Mouse (Mus musculus): ENCODE results near the gene Rai1. TPM values are rescaled to one million over a fixed set of nuclear protein-coding genes. Genes with fewer than 3 reads are reported as not detected.

The Rai1 gene
- polyA plus RNA-seq, 1 experiment = 123 TPM

DNA sequence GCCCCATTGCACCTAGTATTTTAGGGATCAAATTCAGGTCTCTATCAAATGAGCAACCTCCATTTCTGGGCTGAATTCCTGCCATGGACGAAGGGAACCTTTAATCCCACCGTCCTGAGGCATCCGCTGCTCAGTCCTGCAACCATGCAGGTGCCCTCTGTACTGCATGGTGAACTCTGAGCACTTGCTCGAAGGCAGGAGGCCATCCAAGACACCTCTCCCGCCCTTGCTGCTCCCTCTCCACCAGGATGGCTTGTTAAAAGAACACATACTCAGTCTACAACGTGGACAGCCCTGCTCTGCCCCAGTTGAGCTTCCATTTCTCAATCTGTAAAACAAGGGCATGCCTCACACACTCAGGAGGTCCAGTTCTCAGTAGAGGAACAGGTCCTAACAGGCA lies 103.4 kb downstream of the Rai1 start:
- WGBS = 56% methylated on average over 6 of the region's 6 CpGs
- TF ChIP-seq POLR2A (IDR thresholded peaks at IDR 0.05; ENCODE audit: insufficient read depth, low read depth, low read length) = no peak
- no peak for TF ChIP-seq CTCF (IDR thresholded peaks at IDR 0.05; ENCODE audit: insufficient read depth, low read depth, low read length)
- Histone ChIP-seq H3K27ac (ENCODE audit: insufficient read depth, low read depth, low read length) (no peak overlapping the region), H3K4me1 (ENCODE audit: control insufficient read depth, insufficient read depth, low read length) (peaks cover 40% of the 10 kb centered on the region), H3K4me3 (ENCODE audit: insufficient read depth, low read depth, low read length) (peak overlapping the region; percentile 47; the same call in 1 of the 2 replicates)

DNA sequence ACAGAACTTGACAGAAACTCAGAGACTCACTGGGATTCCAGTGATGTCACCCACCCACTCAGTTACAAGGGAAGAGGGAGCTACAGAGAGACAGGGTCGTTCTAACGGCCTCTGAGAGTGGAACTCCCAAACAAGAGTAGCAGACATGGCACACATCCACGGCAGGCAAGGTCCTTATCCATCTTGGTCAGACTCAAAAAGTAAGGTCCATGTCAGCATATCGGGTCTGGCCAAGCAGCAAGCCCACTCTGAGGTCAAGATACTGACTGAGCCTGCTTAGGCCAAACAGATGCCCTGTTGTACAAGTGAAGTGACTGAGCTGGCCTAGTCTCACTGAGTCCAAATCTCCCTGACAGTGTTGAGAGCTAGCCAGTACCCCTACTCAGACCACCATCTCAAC lies 103.9 kb downstream of the Rai1 start:
- TF ChIP-seq POLR2A (IDR thresholded peaks at IDR 0.05; ENCODE audit: insufficient read depth, low read depth, low read length) (no peak), CTCF (IDR thresholded peaks at IDR 0.05; ENCODE audit: insufficient read depth, low read depth, low read length) (no peak)
- Histone ChIP-seq H3K27ac (ENCODE audit: insufficient read depth, low read depth, low read length) (peak overlapping the region; percentile 30; the same call in 1 of the 2 replicates), H3K4me1 (ENCODE audit: control insufficient read depth, insufficient read depth, low read length) (peaks cover 44% of the 10 kb centered on the region), H3K4me3 (ENCODE audit: insufficient read depth, low read depth, low read length) (peak overlapping the region; percentile 47)
- 28% methylated on average over 4 of the region's 4 CpGs for WGBS

GRCm38 (mm10) chr11:60209217-60209932 lies 104.6 kb downstream of the Rai1 start:
- H3K27ac ChIP-seq (ENCODE audit: insufficient read depth, low read depth, low read length) = peak overlapping the region; percentile 54; the same call in 1 of the 2 replicates
- H3K4me3 ChIP-seq (ENCODE audit: insufficient read depth, low read depth, low read length) = peak overlapping the region; percentile 47
- peaks cover 44% of the 10 kb centered on the region for H3K4me1 ChIP-seq (ENCODE audit: control insufficient read depth, insufficient read depth, low read length)
- TF ChIP-seq CTCF (IDR thresholded peaks at IDR 0.05; ENCODE audit: insufficient read depth, low read depth, low read length) = no peak
- no peak for TF ChIP-seq POLR2A (IDR thresholded peaks at IDR 0.05; ENCODE audit: insufficient read depth, low read depth, low read length)
- WGBS = 41% methylated on average over 7 of the region's 7 CpGs

- peaks cover 44% of the 10 kb centered on the region for H3K4me1 ChIP-seq (ENCODE audit: control insufficient read depth, insufficient read depth, low read length)
- peak overlapping the region; percentile 54 for H3K27ac ChIP-seq (ENCODE audit: insufficient read depth, low read depth, low read length)
- peak overlapping the region; percentile 47 for H3K4me3 ChIP-seq (ENCODE audit: insufficient read depth, low read depth, low read length)
- no peak for TF ChIP-seq CTCF (IDR thresholded peaks at IDR 0.05; ENCODE audit: insufficient read depth, low read depth, low read length)
- TF ChIP-seq POLR2A (IDR thresholded peaks at IDR 0.05; ENCODE audit: insufficient read depth, low read depth, low read length) = no peak
- 19% methylated on average over 2 of the region's 2 CpGs for WGBS
Observed at GRCm38 (mm10) chr11:60209933-60210249, 105.1 kb downstream of the Rai1 start.

GRCm38 (mm10) chr11:60210305-60210724 lies 105.5 kb downstream of the Rai1 start:
- peak overlapping the region; percentile 54 for H3K27ac ChIP-seq (ENCODE audit: insufficient read depth, low read depth, low read length)
- H3K4me1 ChIP-seq (ENCODE audit: control insufficient read depth, insufficient read depth, low read length) = peaks cover 44% of the 10 kb centered on the region
- TF ChIP-seq POLR2A (IDR thresholded peaks at IDR 0.05; ENCODE audit: insufficient read depth, low read depth, low read length) (peak; percentile 56), CTCF (IDR thresholded peaks at IDR 0.05; ENCODE audit: insufficient read depth, low read depth, low read length) (no peak)
- 1% methylated on average over 47 of the region's 47 CpGs for WGBS
- H3K4me3 ChIP-seq (ENCODE audit: insufficient read depth, low read depth, low read length) = peak overlapping the region; percentile 47

DNA sequence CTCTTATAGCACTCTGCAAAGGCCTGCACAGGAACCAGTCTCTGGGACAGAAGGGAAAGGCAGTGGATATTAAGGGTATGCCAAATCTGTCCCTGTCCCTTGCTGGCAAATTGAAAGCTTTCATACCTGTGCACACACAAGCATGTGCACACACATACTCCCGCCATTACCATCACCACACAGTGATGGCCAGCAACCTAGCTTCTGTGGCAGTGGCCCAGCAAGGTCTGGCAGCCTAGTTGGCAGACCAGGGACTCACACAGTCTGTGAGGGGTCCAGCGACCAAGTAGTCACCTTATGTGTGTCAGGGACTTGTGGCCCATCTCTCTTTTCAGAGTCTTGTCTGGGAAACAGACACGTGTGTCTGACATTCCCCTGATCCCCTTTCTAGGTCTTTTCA lies 106.3 kb downstream of the Rai1 start:
- no peak overlapping the region for H3K4me3 ChIP-seq (ENCODE audit: insufficient read depth, low read depth, low read length)
- WGBS = 59% methylated on average over 3 of the region's 3 CpGs
- no peak overlapping the region for H3K27ac ChIP-seq (ENCODE audit: insufficient read depth, low read depth, low read length)
- TF ChIP-seq POLR2A (IDR thresholded peaks at IDR 0.05; ENCODE audit: insufficient read depth, low read depth, low read length) (no peak), CTCF (IDR thresholded peaks at IDR 0.05; ENCODE audit: insufficient read depth, low read depth, low read length) (no peak)
- H3K4me1 ChIP-seq (ENCODE audit: control insufficient read depth, insufficient read depth, low read length) = peaks cover 40% of the 10 kb centered on the region

DNA sequence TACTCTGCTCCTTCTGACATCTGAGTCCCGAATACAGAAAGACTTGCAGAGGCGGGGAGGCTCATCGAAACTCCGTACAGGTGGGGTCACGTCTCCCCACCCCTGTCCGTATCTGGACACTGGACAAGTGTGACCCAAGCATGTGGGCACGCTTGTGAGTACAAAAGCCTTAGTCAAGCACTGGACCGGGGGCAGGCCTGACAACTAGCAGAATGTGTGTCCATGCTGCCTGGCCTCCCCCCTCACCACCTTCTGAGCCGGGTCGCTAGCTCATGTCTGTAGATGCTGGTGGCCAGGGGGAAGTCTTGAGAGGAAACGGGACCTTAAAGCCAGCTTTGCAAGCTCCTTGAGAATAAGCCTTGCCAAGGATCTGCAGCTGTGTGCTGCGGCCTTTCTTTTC lies 106.9 kb downstream of the Rai1 start:
- no peak overlapping the region for H3K4me3 ChIP-seq (ENCODE audit: insufficient read depth, low read depth, low read length)
- H3K27ac ChIP-seq (ENCODE audit: insufficient read depth, low read depth, low read length) = no peak overlapping the region
- TF ChIP-seq CTCF (IDR thresholded peaks at IDR 0.05; ENCODE audit: insufficient read depth, low read depth, low read length) = no peak
- 67% methylated on average over 12 of the region's 12 CpGs for WGBS
- peaks cover 40% of the 10 kb centered on the region for H3K4me1 ChIP-seq (ENCODE audit: control insufficient read depth, insufficient read depth, low read length)

- Histone ChIP-seq H3K27ac (ENCODE audit: insufficient read depth, low read depth, low read length) (no peak overlapping the region), H3K4me3 (ENCODE audit: insufficient read depth, low read depth, low read length) (no peak overlapping the region), H3K4me1 (ENCODE audit: control insufficient read depth, insufficient read depth, low read length) (peaks cover 37% of the 10 kb centered on the region)
- TF ChIP-seq POLR2A (IDR thresholded peaks at IDR 0.05; ENCODE audit: insufficient read depth, low read depth, low read length) (no peak), CTCF (IDR thresholded peaks at IDR 0.05; ENCODE audit: insufficient read depth, low read depth, low read length) (no peak)
- 70% methylated on average over 6 of the region's 6 CpGs for WGBS
Observed at GRCm38 (mm10) chr11:60213266-60213665, 108.5 kb downstream of the Rai1 start.

DNA sequence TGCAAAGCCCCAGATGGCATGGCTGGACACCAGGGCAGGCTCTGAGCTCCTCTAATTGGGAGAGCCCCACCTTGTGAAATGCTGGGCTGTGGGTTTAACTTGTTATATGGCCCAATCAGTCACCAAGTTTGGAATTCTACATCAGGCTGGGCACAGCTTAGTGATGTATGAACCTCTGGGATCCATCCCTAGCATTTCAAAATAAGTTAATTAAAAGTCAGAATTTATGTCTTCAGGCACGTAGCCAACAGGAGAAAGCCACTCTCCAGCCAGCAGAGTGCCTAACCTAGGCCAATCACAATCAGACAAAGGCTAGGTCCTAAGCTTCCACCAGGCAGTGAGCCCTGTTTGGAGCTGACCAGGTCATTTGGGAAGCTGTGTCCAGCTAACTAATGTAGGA lies 111.9 kb downstream of the Rai1 start:
- WGBS = 87% methylated on average over 1 of the region's 1 CpGs
- no peak for TF ChIP-seq POLR2A (IDR thresholded peaks at IDR 0.05; ENCODE audit: insufficient read depth, low read depth, low read length)
- no peak for TF ChIP-seq CTCF (IDR thresholded peaks at IDR 0.05; ENCODE audit: insufficient read depth, low read depth, low read length)
- Histone ChIP-seq H3K27ac (ENCODE audit: insufficient read depth, low read depth, low read length) (no peak overlapping the region), H3K4me1 (ENCODE audit: control insufficient read depth, insufficient read depth, low read length) (peaks cover 18% of the 10 kb centered on the region), H3K4me3 (ENCODE audit: insufficient read depth, low read depth, low read length) (no peak overlapping the region)
